Mouse (Mus musculus): Measurements from ENCODE around the gene Gm13212. TPM values are rescaled to one million over a fixed set of nuclear protein-coding genes. Genes with fewer than 3 reads are reported as not detected.

The Gm13212 gene
- polyA plus RNA-seq, 1 experiment from 2014 or later: 0.71 TPM

Other genes with a start within 250 kb of the Gm13212 start
- not detected in 2 replicates for gene Zfp990, start 74.4 kb upstream of the Gm13212 start, polyA plus RNA-seq (2014; fragmentation: Nextera tagmentation; extraction: Ambion mirVana)
- not detected in 2 replicates for gene Zfp980, start 85.5 kb downstream of the Gm13212 start, polyA plus RNA-seq (2014; fragmentation: Nextera tagmentation; extraction: Ambion mirVana)